Comparison of ENCODE assay signal across 8 mouse cellular contexts in genomic region chr15:96566850-96567271, GRCm38 (mm10).
DNase-seq lines count a peak whose midpoint lies in the region; ATAC-seq and TF ChIP-seq lines count a peak whose summit lies in the region.

No protein-coding gene starts in this region.

- no peak for ATAC-seq in embryonic facial prominence, embryonic 12.5 days (ENCODE audit: insufficient number of reproducible peaks, insufficient read depth, low FRiP score, low TSS enrichment)
- ATAC-seq in heart, embryonic 15.5 days (replicated peaks; ENCODE audit: insufficient number of reproducible peaks, insufficient read depth, low FRiP score, low read depth) = peak; percentile 51; the same call in 1 of the 2 replicates
- peak; percentile 79 for ATAC-seq in kidney, postnatal 0 days (replicated peaks; ENCODE audit: low FRiP score, low read depth)

- 10% methylated on average over 14 of the region's 14 CpGs for WGBS in embryonic facial prominence, embryonic 12.5 days
- 9% methylated on average over 14 of the region's 14 CpGs for WGBS in heart, embryonic 15.5 days
- 8% methylated on average over 14 of the region's 14 CpGs for WGBS in kidney, postnatal 0 days

- no peak overlapping the region for H3K27ac ChIP-seq in layer of hippocampus, adult 2 months
- H3K27ac ChIP-seq in embryonic facial prominence, embryonic 12.5 days = no peak overlapping the region
- no peak overlapping the region for H3K27ac ChIP-seq in heart, embryonic 15.5 days
- no peak overlapping the region for H3K27ac ChIP-seq in kidney, postnatal 0 days

- no peaks in the 10 kb centered on the region for H3K9me3 ChIP-seq in embryonic facial prominence, embryonic 12.5 days
- no peaks in the 10 kb centered on the region for H3K9me3 ChIP-seq in heart, embryonic 15.5 days (replicated peaks)
- H3K9me3 ChIP-seq in kidney, postnatal 0 days (replicated peaks; ENCODE audit: low read length) = no peaks in the 10 kb centered on the region

- H3K4me2 ChIP-seq in embryonic facial prominence, embryonic 12.5 days (replicated peaks) = peak overlapping the region; percentile 53
- peak overlapping the region; percentile 61 for H3K4me2 ChIP-seq in heart, embryonic 15.5 days
- H3K4me2 ChIP-seq in kidney, postnatal 0 days (ENCODE audit: low read length) = peak overlapping the region; percentile 53

- H3K4me3 ChIP-seq in layer of hippocampus, adult 2 months = no peak overlapping the region
- peak overlapping the region; percentile 39 for H3K4me3 ChIP-seq in embryonic facial prominence, embryonic 12.5 days
- peak overlapping the region; percentile 44 for H3K4me3 ChIP-seq in heart, embryonic 15.5 days
- H3K4me3 ChIP-seq in kidney, postnatal 0 days (replicated peaks; ENCODE audit: low read depth, low read length) = peak overlapping the region; percentile 21

- no peaks in the 10 kb centered on the region for H3K4me1 ChIP-seq in embryonic facial prominence, embryonic 12.5 days
- peaks cover 19% of the 10 kb centered on the region for H3K4me1 ChIP-seq in heart, embryonic 15.5 days (replicated peaks)
- H3K4me1 ChIP-seq in kidney, postnatal 0 days (replicated peaks; ENCODE audit: insufficient read depth, low read length) = no peaks in the 10 kb centered on the region

- H3K9ac ChIP-seq in embryonic facial prominence, embryonic 12.5 days = 0 out of 2 replicates have a peak overlapping the region, but pooled peaks have one; percentile 2
- no peak overlapping the region for H3K9ac ChIP-seq in heart, embryonic 15.5 days
- H3K9ac ChIP-seq in kidney, postnatal 0 days (ENCODE audit: low read depth, low read length) = peak overlapping the region; percentile 39; the same call in 1 of the 2 replicates

- no peak; the same call in 1 of the 2 replicates for TF ChIP-seq CTCF in layer of hippocampus, adult 2 months (conservative IDR thresholded peaks at IDR 0.05)
- peak; percentile 43; the same call in 1 of the 2 replicates for TF ChIP-seq CTCF in kidney, postnatal 0 days (IDR thresholded peaks at IDR 0.05; ENCODE audit: low read depth)

- DNase-seq in layer of hippocampus, adult 11-12 months (ENCODE audit: low spot score) = peak; percentile 41
- DNase-seq in layer of hippocampus, adult 2 months (ENCODE audit: low spot score in 2 of 2) = no peak
- DNase-seq in kidney, postnatal 0 days (ENCODE audit: low spot score) = peak; percentile 71
- peak; percentile 73 for DNase-seq in lung, postnatal 25 days (ENCODE audit: low spot score)
- peak; percentile 35 to 70 for DNase-seq in spleen, postnatal 4 days (ENCODE audit: low spot score in 2 of 2)
- DNase-seq in cerebellum, postnatal 36 days = no peak

- no peaks in the 10 kb centered on the region for H3K36me3 ChIP-seq in embryonic facial prominence, embryonic 12.5 days
- no peaks in the 10 kb centered on the region for H3K36me3 ChIP-seq in heart, embryonic 15.5 days
- H3K36me3 ChIP-seq in kidney, postnatal 0 days (ENCODE audit: insufficient read depth, low read length) = no peaks in the 10 kb centered on the region

- H3K27me3 ChIP-seq in embryonic facial prominence, embryonic 12.5 days = no peaks in the 10 kb centered on the region
- H3K27me3 ChIP-seq in heart, embryonic 15.5 days = no peaks in the 10 kb centered on the region
- H3K27me3 ChIP-seq in kidney, postnatal 0 days (ENCODE audit: insufficient read depth, low read length) = no peaks in the 10 kb centered on the region

Comparison
In these comparisons a context has a peak if more than half of its experiments do, and no peak if none do; other contexts are left out.
1. DNase-seq: peak in layer of hippocampus, adult 11-12 months (single experiment), kidney, postnatal 0 days (single experiment), lung, postnatal 25 days (single experiment) and spleen, postnatal 4 days (2 of 2); none in layer of hippocampus, adult 2 months (0 of 2) and cerebellum, postnatal 36 days (0 of 2).
2. Peak in every context shown above with its lines, with median percentiles within 50 percentile points of each other: H3K4me2 ChIP-seq.